Mouse (Mus musculus): ENCODE measurements around the gene Tmem251.

GRCm38 (mm10) chr12:102698089-102698684 is 45.4 kb upstream of the Tmem251 start:
- TF ChIP-seq MAX (IDR thresholded peaks at IDR 0.05) (no peak), MYOG (IDR thresholded peaks at IDR 0.05; ENCODE audit: control insufficient read depth, extremely low read depth, insufficient read length) (no peak), CTCF (IDR thresholded peaks at IDR 0.05; ENCODE audit: control insufficient read depth, insufficient read depth, insufficient read length) (no peak), USF1 (IDR thresholded peaks at IDR 0.05; ENCODE audit: low read depth) (no peak)
